Mouse (Mus musculus) mouse embryonic stem cell (cell line): ENCODE measurements around the gene Trim38.

Experiments
- in situ Hi-C, 2 experiments: fragments of 300-500 bp; cut with MboI; formaldehyde crosslinking; loops; 1 replicate in 1 of 2; 3 replicates in 1 of 2; pipeline ENCODE4 v1.14.3; 2019 to 2020; ENCODE audit warnings: low sequenced_read_pairs in 2 of 2, low pct_unique_long_range_greater_than_20kb in 1 of 2, mixed read lengths in 1 of 2; ENCODE audit not compliant: unreplicated experiment in 1 of 2

Gene Trim38

DNA sequence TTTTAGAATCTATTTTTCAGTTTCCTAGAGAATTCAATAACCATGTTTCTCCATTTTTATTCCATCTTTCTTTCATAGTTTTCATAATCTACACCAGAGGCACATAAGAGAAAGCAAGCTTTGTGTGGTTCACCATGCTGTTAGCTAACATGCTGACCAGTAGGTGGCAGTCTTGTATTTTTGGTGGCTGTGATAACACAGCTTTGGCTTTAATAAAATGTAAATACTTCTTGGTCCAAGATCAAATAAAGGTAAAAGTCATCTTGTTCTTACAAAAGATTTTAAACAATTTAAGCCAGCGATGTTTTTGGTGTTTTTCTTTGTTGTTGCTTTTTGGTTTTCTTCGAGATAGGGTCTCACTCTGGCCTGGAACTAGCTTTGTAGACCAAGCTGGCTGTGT lies 22.8 kb downstream of the Trim38 start:
- in situ Hi-C loops, result no loop called here

DNA sequence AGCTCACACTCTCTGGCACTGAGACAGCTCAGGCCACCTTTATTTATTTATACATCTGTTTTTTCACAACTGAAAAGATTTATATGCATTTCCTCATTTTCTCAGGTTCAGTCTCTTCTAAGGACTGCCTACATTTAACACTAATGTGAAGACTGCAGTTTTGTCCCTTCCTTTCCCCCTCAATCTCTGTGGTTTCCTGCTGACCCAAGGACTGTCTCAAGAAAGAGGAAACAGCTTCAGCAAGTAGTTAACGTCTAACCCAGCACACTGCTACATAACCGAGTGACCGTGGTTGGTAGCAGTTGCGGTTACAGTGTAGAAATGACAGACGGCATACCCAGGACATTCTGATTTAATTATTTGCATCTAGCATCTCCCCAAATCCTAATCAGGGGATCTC lies 29.7 kb downstream of the Trim38 start:
- in situ Hi-C loops, result no loop called here

- in situ Hi-C loops, result no loop called here
These were observed 34.8 kb downstream of the Trim38 start for GRCm38 (mm10) chr13:23804532-23804931.

DNA sequence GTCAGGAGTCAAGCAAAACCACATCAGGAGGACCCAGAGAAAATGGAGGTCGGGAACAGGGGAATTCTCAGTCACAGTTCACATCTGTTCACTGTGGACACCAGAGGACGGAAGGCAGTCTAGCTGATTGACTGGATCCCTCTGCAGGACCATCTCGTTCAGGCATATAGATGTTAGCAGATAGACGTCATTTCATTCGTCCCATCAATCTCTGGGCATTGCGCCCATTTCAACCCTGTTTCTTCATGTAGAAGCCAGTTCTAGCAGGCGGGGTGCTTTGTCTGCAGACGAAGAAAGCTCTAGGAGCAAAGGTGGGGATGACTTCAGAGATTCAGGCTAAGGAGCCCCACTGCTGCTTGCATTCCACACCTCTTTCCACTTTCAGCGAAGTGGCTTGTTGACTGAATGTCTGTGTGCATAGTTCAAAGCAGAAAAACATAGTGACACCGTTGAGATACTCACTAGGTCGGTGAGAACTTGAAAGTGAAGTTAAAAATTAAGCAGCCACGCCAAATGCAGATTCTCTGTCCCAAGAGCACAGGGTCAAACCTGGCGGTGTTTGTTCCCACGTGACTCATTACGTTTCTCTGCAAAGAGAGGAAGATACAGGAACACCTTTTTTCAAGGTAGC lies 36.8 kb downstream of the Trim38 start, which contains the start of gene Slc17a2:
Slc17a2 (plus strand) TSS at position 572 of the 631 bp plus-strand sequence.
- in situ Hi-C loops, result no loop called here

DNA sequence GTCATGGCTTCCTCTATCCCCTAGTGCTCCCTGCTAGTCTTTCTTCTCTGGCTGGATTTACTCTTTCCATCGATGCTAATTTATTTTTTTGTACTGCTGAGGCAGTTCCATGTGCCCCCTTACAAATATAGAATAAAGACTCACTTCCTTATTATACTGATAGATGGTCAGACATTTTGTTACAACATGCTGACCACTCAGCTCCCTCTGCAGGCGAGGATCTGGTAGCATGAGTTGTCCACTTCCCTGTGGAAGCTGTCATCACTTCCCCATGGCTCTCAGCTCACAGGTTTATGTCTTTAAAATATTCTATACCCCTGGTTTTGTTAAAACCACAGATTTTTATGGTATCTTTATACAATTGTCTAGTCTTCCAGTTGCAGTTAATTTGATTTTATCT lies 46.4 kb downstream of the Trim38 start:
- in situ Hi-C loops, result no loop called here

DNA sequence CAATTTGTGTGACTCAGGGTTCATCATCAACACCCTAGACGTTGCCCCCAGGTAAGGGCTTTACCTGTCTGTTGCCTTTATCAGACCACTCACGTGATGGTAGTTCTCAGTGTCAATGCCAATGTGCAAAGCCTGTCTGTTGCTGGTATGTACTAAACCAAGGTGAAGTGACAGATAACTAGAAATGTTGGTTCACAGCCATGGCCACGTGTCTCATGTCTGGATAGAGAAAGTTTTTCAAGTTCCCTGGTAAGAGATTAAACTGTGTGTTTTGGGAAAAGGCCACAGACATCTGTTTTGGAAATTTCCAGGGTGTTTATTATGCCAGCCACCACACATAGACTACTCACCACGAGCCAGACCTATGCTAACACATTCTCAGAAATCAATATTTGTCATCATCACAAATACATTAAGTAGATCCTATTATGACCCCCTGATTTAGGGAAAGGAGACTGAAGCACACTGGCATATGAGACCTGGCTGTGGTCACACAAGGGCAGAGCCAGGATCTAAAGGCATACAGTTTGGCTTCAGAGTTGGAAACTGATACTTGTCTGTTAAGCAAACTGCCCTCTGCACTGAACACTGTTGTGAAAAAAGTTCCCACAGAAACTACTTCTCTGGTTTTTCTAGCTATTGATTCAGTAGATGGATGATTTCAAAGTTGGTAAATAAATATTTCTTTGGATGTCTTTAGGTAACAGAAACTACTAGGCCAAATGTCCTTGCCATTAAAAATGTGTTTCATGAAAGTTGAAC lies 50.6 kb downstream of the Trim38 start:
- in situ Hi-C loops, result no loop called here

GRCm38 (mm10) chr13:23822213-23822612 lies 52.5 kb downstream of the Trim38 start:
- in situ Hi-C loops, result no loop called here

GRCm38 (mm10) chr13:23826606-23827005 lies 56.9 kb downstream of the Trim38 start:
- in situ Hi-C loops, result loop anchor here (25.0 kb wide), 2 partner anchors 361 to 461 kb away; partner anchors contain the start of gene Carmil1 (in 1 of the 2)

GRCm38 (mm10) chr13:23833053-23833452 lies 63.3 kb downstream of the Trim38 start:
- in situ Hi-C loops, result loop anchor here (25.0 kb wide), 2 partner anchors 354 to 454 kb away; partner anchors contain the start of gene Carmil1 (in 1 of the 2)

DNA sequence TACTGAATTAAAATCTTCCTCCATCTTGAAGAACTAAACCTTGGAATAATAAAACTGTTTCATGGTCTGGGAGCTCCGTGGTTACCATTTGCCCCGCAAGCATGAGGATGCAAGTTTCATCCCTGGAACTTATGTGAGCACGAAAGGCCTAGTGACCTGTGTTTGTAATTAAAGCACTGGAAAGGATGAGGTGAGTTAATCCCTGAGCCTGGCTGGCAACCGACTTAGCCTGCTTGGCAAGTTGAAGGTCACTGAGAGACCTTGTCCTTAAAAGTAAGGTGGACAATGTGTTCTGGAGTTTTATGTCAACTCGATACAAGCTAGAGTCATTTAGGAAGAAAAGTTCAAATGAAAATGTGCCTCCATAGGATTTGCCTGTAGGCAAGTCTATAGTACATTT lies 65.1 kb downstream of the Trim38 start:
- in situ Hi-C loops, result loop anchor here (25.0 kb wide), 2 partner anchors 352 to 452 kb away; partner anchors contain the start of gene Carmil1 (in 1 of the 2)

GRCm38 (mm10) chr13:23836630-23837029 lies 66.9 kb downstream of the Trim38 start:
- in situ Hi-C loops, result loop anchor here (25.0 kb wide), 2 partner anchors 351 to 451 kb away; partner anchors contain the start of gene Carmil1 (in 1 of the 2)

DNA sequence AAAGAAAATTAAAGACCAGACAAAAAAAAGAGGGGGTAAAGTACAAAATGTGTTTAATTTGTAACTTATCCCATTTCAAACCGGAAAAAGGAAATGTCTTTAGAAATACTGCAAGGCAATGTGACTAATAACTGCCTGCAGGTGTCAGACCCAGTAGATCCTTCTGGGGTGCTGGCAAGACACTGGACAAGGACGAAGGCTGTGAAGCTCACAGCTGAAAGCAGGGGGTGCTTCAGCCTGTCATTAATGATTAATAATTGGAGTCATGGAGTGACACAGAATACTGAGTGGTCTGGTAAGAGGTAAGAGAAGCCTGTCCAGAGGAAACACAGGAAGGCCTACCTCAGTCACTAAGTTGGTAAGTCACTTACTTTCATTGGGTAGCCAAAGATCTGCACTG lies 69.6 kb downstream of the Trim38 start, which contains the start of gene Slc17a3:
Slc17a3 (plus strand) TSS at position 127 of the 400 bp plus-strand sequence.
- in situ Hi-C loops, result loop anchor here (25.0 kb wide), 2 partner anchors 348 to 448 kb away; partner anchors contain the start of gene Carmil1 (in 1 of the 2)
